Mouse (Mus musculus): ENCODE measurements around the gene Foxp1. TPM values are rescaled to one million over a fixed set of nuclear protein-coding genes. Genes with fewer than 3 reads are reported as not detected.

Foxp1 gene
- total RNA-seq, 2 experiments from 2014 or later: 88.5 to 93.5 TPM

DNA sequence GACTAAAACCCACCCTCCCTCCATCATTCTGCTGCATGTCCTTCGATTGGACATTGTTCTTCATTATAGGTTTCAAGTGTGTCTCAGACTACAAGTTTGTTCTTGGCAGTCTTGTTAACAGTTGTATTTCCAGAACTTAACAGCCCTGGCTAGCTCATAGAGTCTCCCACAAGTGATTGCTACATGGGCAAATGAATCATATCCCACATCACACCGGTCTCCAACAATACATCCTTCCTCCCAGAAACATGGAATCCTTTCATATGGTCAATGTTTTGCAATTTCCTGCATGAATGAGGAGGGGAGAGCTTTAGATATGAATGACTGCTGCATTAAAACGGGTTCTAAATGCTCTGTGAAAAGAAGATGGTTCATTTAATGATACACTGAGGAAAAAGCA is 178.7 kb downstream of the Foxp1 start:
- no peak for DNase-seq (ENCODE audit: low spot score in 2 of 2)
- H3K27ac ChIP-seq: no peak overlapping the region
- no peak overlapping the region for H3K4me3 ChIP-seq
- no peak for TF ChIP-seq CTCF (conservative IDR thresholded peaks at IDR 0.05)

DNA sequence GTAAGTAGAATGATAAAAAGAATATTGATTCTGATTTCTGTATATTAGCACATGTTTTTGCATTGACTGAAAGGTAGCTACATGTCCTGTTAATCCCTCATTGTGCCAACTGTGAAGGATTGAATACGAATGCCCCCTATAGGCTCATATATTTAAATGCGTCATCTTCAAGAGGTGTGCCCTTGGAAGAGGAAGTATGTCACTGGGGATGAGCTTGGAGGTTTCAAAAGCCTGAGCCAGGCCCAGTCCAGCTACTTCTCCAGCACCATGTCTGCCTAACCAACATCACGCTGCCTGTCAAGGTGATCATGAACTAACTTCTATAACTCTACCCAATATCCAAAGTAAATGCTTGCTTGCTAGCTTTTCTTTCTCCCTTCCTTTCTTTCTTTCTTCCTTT is 180.1 kb downstream of the Foxp1 start:
- H3K27ac ChIP-seq: no peak overlapping the region
- no peak for TF ChIP-seq CTCF (conservative IDR thresholded peaks at IDR 0.05)
- DNase-seq (ENCODE audit: low spot score in 2 of 2): no peak
- no peak overlapping the region for H3K4me3 ChIP-seq

DNA sequence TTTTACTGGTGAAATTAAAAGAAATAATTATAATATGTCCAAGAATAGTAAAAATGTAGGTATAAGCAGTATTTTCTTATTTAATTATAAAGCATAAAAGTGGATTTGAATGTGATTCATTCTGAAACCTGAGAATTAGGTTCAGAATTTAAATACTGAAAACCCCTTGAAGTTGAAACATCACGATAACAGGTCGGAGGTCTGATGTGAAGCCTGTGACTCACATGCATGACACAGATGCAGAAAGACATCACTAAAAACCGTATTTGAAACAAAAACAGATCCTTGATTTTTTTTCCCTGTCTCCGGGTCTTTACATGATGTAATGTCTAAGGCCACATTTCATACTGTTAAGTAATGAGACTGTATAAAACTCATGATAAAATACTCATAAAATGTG is 181.6 kb downstream of the Foxp1 start:
- no peak for TF ChIP-seq CTCF (conservative IDR thresholded peaks at IDR 0.05)
- DNase-seq (ENCODE audit: low spot score in 2 of 2): no peak
- no peak overlapping the region for H3K4me3 ChIP-seq
- no peak overlapping the region for H3K27ac ChIP-seq

DNA sequence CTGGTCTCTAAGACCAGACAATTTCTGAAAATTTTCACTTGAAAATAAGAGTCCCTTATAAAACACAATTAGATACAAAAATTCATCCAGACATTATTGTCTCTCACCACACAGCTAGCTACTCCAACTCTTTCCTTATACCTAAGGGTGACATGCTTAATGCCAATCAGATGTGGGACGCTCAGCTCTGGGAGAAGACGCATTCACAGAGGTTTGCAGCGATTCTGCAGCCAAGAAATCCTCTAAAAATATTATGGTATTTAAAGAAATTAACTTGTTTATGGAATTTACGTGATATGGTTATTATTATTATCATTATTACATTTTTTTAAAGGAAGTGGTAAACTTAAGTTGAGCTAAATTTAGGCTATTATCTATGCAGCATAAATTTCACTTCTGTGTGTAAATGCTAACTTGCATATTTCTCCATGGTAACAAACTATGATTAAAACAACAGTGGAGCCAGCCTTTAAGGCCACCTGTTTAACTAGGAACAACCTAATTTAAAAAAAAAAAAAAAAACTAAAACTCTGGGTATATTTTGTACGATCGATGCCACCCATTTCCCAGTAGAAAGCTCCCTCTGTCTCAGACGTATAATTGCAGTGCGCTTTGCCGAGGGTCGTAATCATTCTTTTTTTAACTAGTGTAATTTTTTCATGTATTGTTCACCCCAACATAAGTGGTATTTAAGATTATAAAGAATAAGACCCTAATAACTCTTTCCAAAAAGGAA is 182.4 kb downstream of the Foxp1 start:
- Histone ChIP-seq H3K4me3 (no peak overlapping the region), H3K27ac (peak overlapping the region; percentile 36; the same call in 1 of the 2 replicates)
- no peak for TF ChIP-seq CTCF (conservative IDR thresholded peaks at IDR 0.05)
- no peak for DNase-seq (ENCODE audit: low spot score in 2 of 2)

DNA sequence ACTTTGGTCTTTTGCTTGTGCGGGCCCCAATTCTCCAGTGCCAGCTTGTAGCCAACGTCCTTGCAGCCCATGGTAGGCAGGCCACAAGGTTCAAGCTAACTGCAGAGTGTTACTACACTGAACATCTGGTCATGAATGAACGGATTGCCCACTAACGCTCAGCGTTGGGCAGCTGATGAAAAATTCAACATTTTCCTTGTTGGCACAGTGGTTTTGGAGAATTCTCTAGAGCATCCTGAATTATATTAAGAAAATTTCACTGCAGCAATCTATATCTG is 183.2 kb downstream of the Foxp1 start:
- no peak for DNase-seq (ENCODE audit: low spot score in 2 of 2)
- no peak for TF ChIP-seq CTCF (conservative IDR thresholded peaks at IDR 0.05)
- Histone ChIP-seq H3K4me3 (no peak overlapping the region), H3K27ac (peak overlapping the region; percentile 36; the same call in 1 of the 2 replicates)

DNA sequence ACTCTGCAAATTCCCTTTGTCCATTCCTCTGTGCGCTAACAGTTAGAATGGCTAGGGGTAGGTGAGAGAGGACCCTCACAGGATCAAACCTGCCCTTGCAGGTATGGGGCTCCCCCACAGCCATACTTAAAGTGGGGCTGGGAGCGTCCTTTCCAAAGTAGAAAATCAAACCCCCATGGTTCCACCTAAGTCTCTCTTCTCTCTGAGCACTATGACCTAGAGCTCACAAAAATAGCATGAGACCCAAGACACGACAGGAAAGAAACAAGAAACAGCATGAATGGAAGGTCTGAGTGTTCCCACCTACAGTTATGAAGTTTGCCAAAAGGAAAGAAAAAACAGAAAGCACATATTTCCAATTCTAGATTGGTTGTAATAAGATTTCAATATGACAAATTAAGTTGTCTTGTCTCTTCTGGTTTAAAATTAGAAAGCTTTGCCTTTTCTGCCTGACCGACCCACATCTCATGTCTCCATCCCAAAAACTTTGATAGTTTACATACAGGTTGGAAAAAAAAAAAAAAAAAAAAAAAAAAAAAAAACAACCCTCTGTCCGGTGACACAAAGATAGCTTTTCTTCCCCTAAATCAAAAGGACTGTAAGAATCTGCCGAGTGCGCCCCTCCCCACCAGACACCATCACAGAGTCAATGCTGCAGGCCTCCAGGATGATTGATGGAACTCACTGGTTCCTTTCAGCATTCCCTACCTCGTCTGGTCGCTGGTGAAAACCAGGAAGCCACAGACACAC is 183.8 kb downstream of the Foxp1 start:
- no peak for TF ChIP-seq CTCF (conservative IDR thresholded peaks at IDR 0.05)
- no peak overlapping the region for H3K4me3 ChIP-seq
- DNase-seq (ENCODE audit: low spot score in 2 of 2): no peak

DNA sequence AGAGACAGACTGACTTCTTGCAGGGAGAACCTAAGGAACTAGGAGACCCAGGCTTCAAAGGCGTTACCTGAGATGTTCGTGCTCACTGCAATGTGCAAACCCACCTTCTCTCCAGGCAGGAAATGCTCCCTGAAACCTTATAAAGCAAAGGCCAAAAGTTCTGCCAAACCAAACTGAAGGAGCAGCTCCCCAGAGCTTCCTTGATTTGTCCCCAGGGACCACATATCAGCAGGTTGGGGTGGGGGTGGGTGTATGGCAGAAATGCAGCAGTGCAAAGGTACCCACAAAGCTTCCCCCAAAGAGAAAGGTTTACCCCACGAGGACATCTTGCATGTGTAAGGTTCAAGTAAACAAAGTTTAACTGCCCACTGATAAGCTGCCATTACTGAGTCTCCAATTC is 184.3 kb downstream of the Foxp1 start:
- no peak overlapping the region for H3K27ac ChIP-seq
- DNase-seq (ENCODE audit: low spot score in 2 of 2): no peak
- no peak overlapping the region for H3K4me3 ChIP-seq
- TF ChIP-seq CTCF (conservative IDR thresholded peaks at IDR 0.05): no peak

More for the DNA sequence above, 183.8 kb downstream of the Foxp1 start:
- peak overlapping the region; percentile 36; the same call in 1 of the 2 replicates for H3K27ac ChIP-seq

DNA sequence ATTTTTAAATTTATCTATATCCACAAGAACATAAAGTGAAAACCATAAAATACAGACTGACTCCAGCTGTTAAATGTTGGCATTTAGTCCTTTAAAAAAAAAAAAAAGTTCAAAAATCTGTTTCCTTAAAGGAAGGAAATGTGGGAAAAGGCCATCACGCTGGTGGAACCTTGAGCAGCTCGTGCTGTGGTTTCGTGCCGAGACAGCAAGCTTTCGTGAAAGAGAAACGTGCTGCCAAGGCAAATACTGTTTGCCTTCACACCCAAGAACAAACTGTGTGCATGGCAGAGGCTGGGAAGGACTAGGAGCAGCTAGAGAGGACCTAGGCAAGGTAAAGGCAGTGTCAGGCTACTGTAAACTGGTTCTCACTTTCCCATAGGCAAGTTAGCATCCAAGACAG is 184.9 kb downstream of the Foxp1 start:
- no peak for TF ChIP-seq CTCF (conservative IDR thresholded peaks at IDR 0.05)
- no peak for DNase-seq (ENCODE audit: low spot score in 2 of 2)
- Histone ChIP-seq H3K4me3 (no peak overlapping the region), H3K27ac (no peak overlapping the region)

DNA sequence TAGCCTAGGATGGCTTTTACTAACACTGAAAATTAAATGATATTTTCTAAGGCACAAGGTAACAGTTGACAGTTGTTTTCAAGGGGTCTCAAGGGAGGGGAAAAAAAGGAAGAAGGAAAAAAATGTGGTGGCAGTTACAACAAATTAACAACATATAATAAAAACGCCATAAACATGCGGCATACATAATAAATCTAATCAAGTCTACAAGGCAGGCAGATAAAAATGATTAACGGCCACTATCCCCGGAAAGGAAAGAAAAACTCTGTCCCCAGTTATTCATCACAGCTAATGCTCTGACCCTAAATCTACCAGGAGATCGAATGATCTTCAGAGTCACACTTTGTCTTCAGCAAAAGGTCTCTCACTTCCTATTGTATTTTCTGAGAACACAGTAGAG is 186.3 kb downstream of the Foxp1 start:
- H3K27ac ChIP-seq: no peak overlapping the region
- no peak overlapping the region for H3K4me3 ChIP-seq
- TF ChIP-seq CTCF (conservative IDR thresholded peaks at IDR 0.05): no peak
- no peak for DNase-seq (ENCODE audit: low spot score in 2 of 2)

DNA sequence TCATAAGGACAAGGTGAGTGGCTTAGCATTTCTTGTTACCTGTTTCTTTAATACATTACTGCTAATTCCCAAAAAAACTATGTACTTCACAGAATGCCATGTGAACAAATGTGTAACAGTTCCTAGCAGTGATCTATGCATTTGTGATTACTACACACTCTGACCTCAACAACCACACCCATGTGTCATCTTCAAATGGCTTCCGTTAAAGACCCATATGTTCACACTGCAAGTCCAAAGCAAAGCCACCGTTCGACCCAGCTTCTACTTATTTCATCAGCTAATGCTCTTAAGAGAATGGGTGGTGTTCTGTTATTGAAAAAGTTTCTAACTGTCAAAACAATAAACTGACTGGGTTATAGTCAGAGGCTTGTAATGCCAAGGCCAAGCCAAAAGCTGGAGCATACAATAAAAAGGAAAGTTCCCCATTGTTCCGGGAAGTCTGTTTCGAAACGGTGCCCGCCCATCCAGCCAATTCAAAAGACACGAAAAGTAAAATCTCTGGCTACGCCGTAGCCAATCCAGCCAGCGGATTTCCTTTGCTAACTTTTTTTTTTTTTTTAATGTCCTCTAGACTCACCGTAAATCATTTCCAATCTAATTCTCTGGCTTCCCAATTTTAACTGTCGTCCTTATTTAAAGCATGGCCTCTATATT is 187.2 kb downstream of the Foxp1 start:
- Histone ChIP-seq H3K4me3 (no peak overlapping the region), H3K27ac (no peak overlapping the region)
- no peak for DNase-seq (ENCODE audit: low spot score in 2 of 2)
- TF ChIP-seq CTCF (conservative IDR thresholded peaks at IDR 0.05): no peak

DNA sequence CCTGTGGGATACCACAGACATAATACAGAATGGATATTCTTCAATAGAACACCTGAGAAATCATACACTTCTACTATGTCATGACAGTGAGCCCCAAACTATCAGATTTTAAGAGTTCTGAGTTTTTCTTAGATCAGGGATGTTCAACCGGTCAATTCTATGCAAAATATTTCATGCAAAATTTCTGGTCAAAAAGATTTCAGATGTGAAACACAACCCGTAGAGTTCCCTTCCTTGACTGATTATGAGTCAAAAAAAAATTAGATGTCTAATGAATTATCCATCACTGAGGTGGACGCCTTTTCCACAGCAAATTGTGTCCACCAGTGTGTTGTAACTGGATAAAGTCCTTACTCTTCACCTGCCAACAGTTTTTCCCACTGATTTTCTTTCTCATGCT is 188.3 kb downstream of the Foxp1 start:
- no peak for DNase-seq (ENCODE audit: low spot score in 2 of 2)
- H3K27ac ChIP-seq: no peak overlapping the region
- no peak overlapping the region for H3K4me3 ChIP-seq
- no peak for TF ChIP-seq CTCF (conservative IDR thresholded peaks at IDR 0.05)

DNA sequence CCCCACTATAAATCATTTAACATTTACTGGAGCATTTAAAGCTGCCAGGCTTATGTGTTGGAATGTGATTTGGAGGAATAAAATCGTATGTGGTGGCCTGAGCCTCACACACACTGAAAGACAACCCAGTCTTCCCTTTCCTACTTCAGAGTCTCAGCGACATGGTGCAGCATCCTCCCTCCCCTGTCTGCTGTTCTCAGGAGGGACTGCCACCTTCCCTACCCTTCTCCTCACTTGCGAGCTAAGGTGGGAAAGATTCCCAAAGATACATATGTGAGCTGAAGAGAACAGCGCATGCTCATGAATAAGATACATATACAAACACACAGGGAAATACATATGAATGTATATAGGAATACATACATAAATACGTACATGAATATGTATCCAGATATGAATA is 189.4 kb downstream of the Foxp1 start:
- no peak overlapping the region for H3K4me3 ChIP-seq
- no peak for DNase-seq (ENCODE audit: low spot score in 2 of 2)
- TF ChIP-seq CTCF (conservative IDR thresholded peaks at IDR 0.05): no peak
- H3K27ac ChIP-seq: no peak overlapping the region

DNA sequence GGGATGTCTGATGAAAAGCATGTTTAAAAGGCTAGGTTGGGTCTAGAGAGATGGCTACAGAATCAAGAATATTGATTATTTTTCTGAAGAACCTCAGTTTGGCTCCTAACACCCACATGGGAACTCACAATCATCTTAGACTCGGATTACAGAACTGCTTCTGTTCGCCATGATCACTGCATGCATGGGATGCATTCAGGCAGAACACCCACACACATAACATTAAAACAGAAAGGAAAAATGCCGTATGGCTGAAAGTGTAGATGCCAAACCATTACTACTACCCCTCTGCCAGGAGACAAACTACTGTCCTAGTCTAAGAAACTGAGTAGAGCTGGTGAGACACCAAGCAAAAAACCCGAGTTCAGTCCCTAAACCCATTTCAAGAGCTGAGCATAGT is 192.4 kb downstream of the Foxp1 start:
- TF ChIP-seq CTCF (conservative IDR thresholded peaks at IDR 0.05): no peak
- no peak for DNase-seq (ENCODE audit: low spot score in 2 of 2)
- H3K4me3 ChIP-seq: no peak overlapping the region
- H3K27ac ChIP-seq: no peak overlapping the region

Measured in layer of hippocampus, adult 2 months (tissue).